Mouse (Mus musculus): ENCODE measurements around the gene Hebp2.

Gene Hebp2

GRCm38 (mm10) chr10:18510663-18511062, 35.2 kb downstream of the Hebp2 start:
- DNase-seq (ENCODE audit: low read depth, low spot score) = no peak

GRCm38 (mm10) chr10:18508586-18508985, 37.3 kb downstream of the Hebp2 start:
- no peak for DNase-seq (ENCODE audit: low read depth, low spot score)

DNA sequence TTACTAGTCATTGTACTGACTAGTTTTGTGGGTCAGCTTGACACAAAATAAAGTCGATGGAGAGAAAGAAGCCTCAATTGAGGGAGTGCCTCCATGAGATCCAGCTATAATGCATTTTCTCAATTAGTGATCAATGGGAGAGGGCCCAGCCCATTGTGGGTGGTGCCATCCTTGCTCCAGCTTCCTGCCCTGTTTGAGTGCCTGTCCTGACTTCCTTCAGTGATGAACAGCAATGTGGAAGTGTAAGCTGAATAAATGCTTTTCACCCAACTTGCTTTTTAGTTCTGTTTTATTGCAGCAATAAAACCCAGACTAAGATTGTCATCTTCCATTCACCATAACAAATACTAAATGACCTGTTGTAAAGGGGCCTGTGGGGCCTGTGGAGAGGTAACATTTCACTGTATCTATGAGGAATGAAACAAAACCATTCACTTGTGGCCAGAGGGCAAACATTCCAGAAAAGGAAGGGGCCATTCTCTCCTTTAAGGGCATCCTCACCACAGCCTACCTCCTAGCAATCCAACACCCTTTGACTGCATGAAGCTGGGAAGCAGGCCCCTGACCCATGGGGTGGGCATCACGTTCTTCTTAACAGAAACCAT, 37.9 kb downstream of the Hebp2 start:
- no peak for DNase-seq (ENCODE audit: low read depth, low spot score)

DNA sequence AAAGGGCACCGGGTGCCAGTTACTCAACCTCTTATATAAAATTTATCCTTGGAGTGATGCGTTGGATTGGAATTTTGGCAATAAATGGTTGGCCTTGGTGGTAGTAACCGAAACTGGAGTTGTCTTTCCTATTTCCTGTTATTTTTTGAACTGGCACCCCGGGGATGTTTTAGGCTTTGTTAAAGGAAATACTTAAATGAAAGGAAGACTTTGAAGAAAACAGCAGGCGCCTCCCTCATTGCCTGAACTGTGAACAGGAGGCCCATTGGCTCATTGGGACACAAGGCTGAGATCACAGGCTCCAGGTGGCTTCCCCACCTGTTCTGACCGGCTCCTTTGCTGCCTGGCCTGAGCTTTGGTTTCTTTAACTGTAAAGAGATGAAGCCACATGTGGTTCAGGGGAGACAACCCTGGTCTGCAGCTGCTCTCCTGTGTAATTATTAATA, 39.4 kb downstream of the Hebp2 start:
- DNase-seq (ENCODE audit: low read depth, low spot score) = no peak

DNA sequence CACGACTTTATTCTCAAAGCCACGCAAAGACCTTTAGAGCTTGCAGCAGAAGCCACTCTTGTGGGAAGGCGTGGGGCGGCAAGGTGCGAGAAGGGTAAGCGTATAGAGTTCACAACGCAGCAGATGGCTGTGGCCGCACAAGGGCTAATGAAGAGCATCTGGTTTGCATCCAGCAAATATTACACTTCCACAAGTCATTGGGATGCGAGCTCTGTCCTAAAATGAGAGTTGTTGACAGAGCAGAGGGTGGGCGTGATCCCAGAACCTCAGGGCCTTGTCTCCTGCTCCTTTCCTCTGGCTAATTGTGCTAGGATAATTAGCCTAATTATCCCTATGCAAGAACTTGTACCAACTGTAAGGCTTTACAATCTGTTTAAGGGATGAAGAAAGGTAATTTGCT, 40.2 kb downstream of the Hebp2 start:
- no peak for DNase-seq (ENCODE audit: low read depth, low spot score)

DNA sequence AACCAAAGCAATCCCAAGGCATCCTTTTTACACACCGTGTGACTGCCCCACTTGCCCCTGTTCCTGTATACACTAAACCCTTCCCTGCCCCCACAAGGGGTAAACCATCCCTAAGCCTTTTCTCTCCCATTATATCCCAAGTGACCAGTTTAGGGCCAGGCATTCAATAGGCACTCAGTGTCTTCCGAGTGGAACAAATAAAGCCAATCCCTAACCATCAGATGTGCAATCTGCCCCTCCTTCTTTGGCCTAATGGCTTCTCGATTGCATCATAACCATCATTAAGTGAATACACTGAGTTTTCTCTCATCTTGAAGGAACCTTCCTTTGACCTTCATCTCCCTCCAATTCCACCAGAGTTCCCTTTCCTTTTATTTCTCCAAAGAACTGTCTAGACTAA, 43.9 kb downstream of the Hebp2 start:
- DNase-seq (ENCODE audit: low read depth, low spot score) = no peak

DNA sequence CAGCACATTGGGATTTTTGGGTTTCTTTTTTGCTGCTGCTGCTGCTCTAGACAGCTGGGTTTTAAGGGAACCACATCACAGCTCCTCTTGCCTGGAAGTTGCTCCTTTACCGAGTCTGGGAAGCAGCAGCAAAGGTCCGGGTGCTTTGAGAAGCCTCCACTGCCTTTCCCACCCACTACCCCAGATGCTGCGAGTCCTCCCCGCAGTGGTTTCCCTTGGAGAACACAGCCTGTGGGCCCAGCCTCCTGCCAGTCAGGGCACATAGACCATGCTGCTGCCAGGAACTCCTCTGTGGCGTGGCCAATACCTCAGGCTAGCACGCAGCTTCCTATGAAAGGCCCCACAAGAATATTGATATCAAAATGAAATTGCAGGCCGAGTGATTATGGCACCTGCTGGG, 48.8 kb downstream of the Hebp2 start:
- no peak for DNase-seq (ENCODE audit: low read depth, low spot score)

DNA sequence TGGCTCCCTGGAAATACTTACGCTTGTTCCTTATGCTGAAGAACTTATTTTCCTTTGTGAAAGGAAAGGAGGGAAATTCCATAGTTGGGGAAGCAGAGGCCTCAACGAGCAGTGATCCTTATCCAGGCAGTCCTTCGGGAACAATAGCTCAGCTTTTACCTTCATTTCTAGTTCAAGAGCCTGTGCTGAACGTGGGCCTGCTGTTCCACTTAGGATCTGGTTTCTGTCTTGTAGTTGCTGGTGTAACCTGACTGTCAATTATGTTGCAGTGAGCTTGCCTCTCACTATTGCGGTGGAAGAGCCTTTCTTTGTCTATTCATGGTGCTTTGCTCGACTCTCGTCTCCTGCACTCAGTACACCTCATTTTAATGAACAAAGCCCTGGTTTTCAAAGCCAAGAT, 51.6 kb downstream of the Hebp2 start:
- DNase-seq (ENCODE audit: low read depth, low spot score) = no peak

DNA sequence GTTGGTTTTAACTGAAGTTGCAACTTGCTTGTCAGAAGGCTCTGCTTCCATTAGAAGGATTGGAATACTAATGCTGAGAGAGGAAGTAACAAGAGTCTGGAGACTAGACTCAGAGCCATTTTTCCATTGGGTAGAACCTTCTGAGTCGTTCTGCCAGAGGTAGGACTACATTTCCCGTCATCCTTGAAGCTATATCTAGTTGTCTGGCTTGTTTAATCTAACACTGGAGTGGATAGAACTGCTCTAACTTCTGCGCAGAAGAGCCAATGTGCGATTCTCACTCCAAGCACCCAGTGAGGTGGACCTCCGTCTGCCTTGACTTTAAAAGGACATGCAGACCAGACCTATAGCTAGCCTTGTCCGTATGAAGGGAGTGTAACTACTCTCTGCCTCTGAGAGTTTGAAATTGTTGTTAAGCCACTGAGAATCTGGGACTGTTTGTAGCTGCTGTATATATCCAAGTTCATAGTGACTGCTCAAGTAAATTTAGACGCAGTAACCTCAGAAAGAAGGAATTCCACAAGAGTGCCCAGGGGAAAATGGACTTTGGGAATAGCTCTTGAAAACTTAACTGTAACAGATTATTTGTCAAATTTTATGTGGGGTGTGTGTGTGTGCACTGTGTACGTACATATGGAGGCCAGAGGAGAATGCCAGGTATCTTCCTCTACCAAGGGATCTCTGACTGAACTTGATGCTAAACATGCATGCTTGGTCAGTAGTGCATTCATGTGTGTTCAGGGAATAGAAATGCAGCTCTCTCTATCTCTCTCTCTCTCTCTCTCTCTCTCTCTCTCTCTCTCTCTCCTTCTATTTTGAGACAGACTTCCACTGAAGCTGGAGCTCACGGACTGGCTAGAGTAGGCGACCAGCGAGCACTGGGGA, 52.6 kb downstream of the Hebp2 start:
- DNase-seq (ENCODE audit: low read depth, low spot score) = no peak

- DNase-seq (ENCODE audit: low read depth, low spot score) = no peak
Observed at GRCm38 (mm10) chr10:18491952-18492351, 53.9 kb downstream of the Hebp2 start.

DNA sequence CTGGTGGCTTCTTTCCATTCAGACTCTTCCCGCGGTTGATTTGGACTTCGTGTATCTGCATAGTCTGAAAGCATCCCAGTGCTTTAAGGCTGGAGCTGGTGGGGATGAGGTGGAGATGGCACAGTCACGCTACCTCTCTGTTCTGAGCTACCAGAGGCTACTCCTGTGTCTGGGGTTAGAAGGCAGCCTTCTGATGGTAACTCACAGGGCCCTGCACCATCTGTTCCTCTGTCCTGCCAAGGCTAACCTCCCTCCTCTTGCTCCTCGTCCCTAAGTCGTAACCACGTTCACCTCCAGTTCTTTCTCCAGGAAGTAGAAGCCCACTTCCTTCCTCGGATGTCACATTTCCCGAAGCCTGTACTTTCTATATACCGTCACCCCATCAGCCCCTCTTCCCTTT, 55.9 kb downstream of the Hebp2 start:
- DNase-seq (ENCODE audit: low read depth, low spot score) = no peak
